Mouse (Mus musculus) megakaryocyte, adult 5-6 weeks (primary cell): ENCODE measurements around the gene Ankib1. TPM values are rescaled to one million over a fixed set of nuclear protein-coding genes. Genes with fewer than 3 reads are reported as not detected.

ENCODE experiments used
- ATAC-seq: 2 replicates; pipeline ENCODE4 v1.8.0; 2016; ENCODE audit warnings: mild to moderate bottlenecking, inconsistent platforms; ENCODE audit not compliant: poor library complexity, severe bottlenecking
- total RNA-seq, 2 experiments: library from RNA; stranded (forward) in 1 of 2; stranded (reverse) in 1 of 2; fragments of 153-499, 151-499 nt in 1 of 2; fragments of 221-1000, 200-1000 nt in 1 of 2; gene quantifications; 2 replicates each; pipeline versions ENCODE4 v1.2.3 to v1.2.4; 2015 to 2017

The Ankib1 gene
- total RNA-seq, 2 experiments from 2014 or later: 21.0 to 29.4 TPM

GRCm38 (mm10) chr5:3648206-3648848 is 154.4 kb downstream of the Ankib1 start:
- no peak for ATAC-seq

GRCm38 (mm10) chr5:3647708-3648121 is 155.0 kb downstream of the Ankib1 start:
- peak; percentile 93 for ATAC-seq

- peak; percentile 66 for ATAC-seq
Measured at GRCm38 (mm10) chr5:3646991-3647707, 155.6 kb downstream of the Ankib1 start.

- no peak for ATAC-seq
Measured at GRCm38 (mm10) chr5:3646539-3646938, 156.2 kb downstream of the Ankib1 start.

GRCm38 (mm10) chr5:3645326-3645725 is 157.4 kb downstream of the Ankib1 start:
- ATAC-seq: no peak

GRCm38 (mm10) chr5:3644621-3645020 is 158.1 kb downstream of the Ankib1 start:
- no peak for ATAC-seq

Other genes starting within 250 kb of the Ankib1 start
- 4.5 and 12.2 TPM in 2 replicates for gene 1700109H08Rik, start 231.4 kb downstream of the Ankib1 start, total RNA-seq (2015)
- gene 1700109H08Rik, start 231.4 kb downstream of the Ankib1 start, total RNA-seq (2017): 4.9 and 5.0 TPM in 2 replicates
- gene Pex1, start 206.9 kb downstream of the Ankib1 start, total RNA-seq (2015): 10.4 and 22.3 TPM in 2 replicates
- 16.6 TPM in 2 replicates for gene Pex1, start 206.9 kb downstream of the Ankib1 start, total RNA-seq (2017)
- 9.8 and 10.4 TPM in 2 replicates for gene Rbm48, start 206.3 kb downstream of the Ankib1 start, total RNA-seq (2015)
- 17.4 and 18.1 TPM in 2 replicates for gene Rbm48, start 206.3 kb downstream of the Ankib1 start, total RNA-seq (2017)
- 0.59 TPM in 1 of 2 replicates, not detected in the other for gene Tmbim7, start 151.7 kb downstream of the Ankib1 start, total RNA-seq (2015)
- gene Tmbim7, start 151.7 kb downstream of the Ankib1 start, total RNA-seq (2017): not detected in 2 replicates
- 116 and 122 TPM in 2 replicates for gene Gatad1, start 145.7 kb downstream of the Ankib1 start, total RNA-seq (2015)
- 160 and 173 TPM in 2 replicates for gene Gatad1, start 145.7 kb downstream of the Ankib1 start, total RNA-seq (2017)
- 48.7 and 53.7 TPM in 2 replicates for gene Krit1, start 259 bp upstream of the Ankib1 start, total RNA-seq (2015)
- 47.4 and 58.8 TPM in 2 replicates for gene Krit1, start 259 bp upstream of the Ankib1 start, total RNA-seq (2017)
- gene Lrrd1, start 42.2 kb upstream of the Ankib1 start, total RNA-seq (2015): 0.07 and 0.48 TPM in 2 replicates
- gene Lrrd1, start 42.2 kb upstream of the Ankib1 start, total RNA-seq (2017): not detected in 2 replicates
- gene Mterf1a, start 91.0 kb upstream of the Ankib1 start, total RNA-seq (2015): 7.9 and 9.2 TPM in 2 replicates
- gene Mterf1a, start 91.0 kb upstream of the Ankib1 start, total RNA-seq (2017): 11.0 and 12.7 TPM in 2 replicates
- 29.8 and 33.7 TPM in 2 replicates for gene Akap9, start 125.1 kb upstream of the Ankib1 start, total RNA-seq (2015)
- 36.0 and 39.3 TPM in 2 replicates for gene Akap9, start 125.1 kb upstream of the Ankib1 start, total RNA-seq (2017)